Mouse (Mus musculus) erythroid progenitor cell, adult 5-6 weeks (primary cell): ENCODE results near the gene Ren1. TPM values are rescaled to one million over a fixed set of nuclear protein-coding genes. Genes with fewer than 3 reads are reported as not detected.
A peak's percentile ranks its signal among the peaks of the same experiment; 100 is the strongest.

Source experiments
- ATAC-seq: replicated peaks from 2 replicates; pipeline ENCODE4 v1.8.0; 2016; ENCODE audit warnings: moderate number of reproducible peaks, mild to moderate bottlenecking, moderate TSS enrichment, inconsistent platforms; ENCODE audit not compliant: poor library complexity, low FRiP score, severe bottlenecking
- total RNA-seq, 2 experiments: library from RNA; stranded (forward) in 1 of 2; stranded (reverse) in 1 of 2; fragments of 150-400 nt in 1 of 2; fragments of 186-747, 209-891 nt in 1 of 2; gene quantifications; 2 replicates each; pipeline versions ENCODE4 v1.2.3 to v1.2.4; 2015 to 2017; ENCODE audit warnings: low replicate concordance in 2 of 2

Ren1 gene
- total RNA-seq, 2 experiments from 2014 or later, result not detected

DNA sequence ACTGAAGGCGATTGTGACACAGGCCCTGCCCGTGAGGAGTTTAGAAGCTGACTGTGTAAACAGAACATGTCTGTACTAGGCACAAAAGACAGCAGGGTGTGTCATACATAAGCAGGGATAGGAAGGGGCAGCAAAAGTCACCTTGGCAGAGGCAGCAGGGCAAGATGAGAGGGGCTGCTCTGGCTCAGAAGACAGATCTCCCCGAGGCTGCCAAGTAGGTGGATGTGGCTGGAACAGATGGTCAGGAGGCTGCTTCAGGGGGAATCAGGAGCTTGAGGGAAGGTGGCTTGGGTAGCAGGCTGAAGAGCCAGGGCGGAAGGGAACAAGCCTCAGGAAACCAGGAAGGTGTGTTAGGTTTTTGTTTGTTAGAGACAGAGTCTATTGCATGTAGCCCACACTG is 20.0 kb downstream of the Ren1 start:
- no peak for ATAC-seq

DNA sequence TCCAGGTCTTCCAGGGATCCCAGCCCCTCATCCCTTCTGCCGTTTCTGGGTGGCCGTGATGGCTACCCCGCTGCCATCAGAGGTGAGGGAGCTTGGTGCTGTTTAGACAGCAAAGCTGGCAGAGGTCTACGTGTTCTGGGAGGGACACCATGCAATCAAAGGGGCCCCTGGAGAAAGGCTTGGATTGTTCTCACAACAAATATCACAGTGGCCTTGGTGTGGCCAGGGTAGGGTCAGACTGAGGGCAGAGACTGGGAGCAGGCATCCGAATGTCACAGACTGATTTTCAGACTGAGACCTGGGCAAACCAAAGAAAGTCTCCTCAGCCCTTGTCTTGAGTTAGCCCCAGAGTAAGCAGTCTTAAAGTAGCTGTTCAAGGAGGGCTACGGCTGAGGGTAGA is 21.1 kb downstream of the Ren1 start:
- ATAC-seq, result no peak

DNA sequence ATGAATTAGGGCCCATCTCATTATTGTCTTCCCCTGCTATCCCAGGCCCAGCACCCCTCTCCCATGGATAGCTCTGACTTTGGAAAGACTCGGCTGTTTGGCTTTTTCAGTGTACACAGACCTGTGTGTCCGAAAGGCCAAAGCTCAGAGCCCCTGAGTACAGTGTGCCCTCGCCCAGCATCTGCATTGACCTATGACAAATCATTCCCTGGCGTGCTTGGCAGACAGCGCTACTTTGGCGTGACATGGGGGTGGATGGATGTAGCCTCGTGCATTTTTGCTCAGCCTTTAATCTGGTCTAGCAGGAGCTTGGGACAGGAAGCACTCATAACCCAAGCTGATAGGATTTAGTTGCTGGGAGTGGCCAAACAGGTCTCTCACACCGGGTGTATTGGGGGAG is 21.8 kb downstream of the Ren1 start:
- no peak for ATAC-seq

DNA sequence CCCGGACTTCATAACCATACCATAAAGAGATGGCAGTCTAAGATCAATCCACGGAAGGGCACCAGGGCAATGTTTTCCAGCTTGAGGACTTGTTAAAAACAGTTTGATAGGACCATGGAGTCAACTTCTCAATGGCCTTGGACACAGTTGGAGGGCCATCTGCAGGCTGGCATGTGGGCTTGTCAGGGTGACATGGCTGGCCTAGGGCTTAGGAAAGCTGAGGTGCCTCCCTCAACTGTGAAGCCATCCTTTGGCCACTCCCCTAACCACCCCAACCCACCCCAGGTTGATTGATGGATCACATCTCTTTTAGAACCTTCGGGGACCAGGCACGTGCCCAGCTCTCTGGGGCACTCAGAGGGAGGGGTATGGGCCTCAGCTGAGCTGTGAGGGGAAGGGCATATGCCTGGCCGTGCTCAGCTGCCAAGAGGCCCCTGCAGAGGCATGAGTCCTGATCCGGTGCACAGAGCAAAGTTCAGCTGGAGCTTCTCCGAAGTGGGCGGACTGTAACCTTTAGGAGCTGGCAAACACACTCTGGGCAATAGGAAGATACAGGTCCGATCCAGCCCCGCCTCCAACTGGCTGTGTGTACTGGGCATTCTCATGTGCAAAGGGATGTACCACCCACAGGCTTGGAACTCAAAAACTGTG is 25.5 kb downstream of the Ren1 start:
- ATAC-seq, result no peak

DNA sequence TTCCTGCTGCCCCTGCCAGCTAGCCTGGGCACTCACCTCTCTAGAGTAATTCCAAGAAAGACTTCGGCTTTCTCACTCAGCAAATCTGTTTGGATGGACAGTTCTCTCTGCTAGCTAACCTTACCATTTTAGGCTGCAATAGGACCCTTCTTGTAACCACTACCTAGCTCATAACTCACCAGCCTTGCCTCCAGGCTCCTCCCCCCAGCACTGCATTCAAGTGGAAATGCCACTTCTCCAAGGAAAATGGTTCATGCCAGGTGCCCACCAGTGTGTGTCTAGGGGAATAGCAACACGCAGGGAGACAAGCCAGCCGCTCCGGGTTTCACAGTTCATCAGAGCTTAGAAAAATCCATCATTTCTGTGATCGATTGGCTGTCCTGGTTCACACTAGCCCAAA is 27.2 kb downstream of the Ren1 start:
- ATAC-seq, result no peak

DNA sequence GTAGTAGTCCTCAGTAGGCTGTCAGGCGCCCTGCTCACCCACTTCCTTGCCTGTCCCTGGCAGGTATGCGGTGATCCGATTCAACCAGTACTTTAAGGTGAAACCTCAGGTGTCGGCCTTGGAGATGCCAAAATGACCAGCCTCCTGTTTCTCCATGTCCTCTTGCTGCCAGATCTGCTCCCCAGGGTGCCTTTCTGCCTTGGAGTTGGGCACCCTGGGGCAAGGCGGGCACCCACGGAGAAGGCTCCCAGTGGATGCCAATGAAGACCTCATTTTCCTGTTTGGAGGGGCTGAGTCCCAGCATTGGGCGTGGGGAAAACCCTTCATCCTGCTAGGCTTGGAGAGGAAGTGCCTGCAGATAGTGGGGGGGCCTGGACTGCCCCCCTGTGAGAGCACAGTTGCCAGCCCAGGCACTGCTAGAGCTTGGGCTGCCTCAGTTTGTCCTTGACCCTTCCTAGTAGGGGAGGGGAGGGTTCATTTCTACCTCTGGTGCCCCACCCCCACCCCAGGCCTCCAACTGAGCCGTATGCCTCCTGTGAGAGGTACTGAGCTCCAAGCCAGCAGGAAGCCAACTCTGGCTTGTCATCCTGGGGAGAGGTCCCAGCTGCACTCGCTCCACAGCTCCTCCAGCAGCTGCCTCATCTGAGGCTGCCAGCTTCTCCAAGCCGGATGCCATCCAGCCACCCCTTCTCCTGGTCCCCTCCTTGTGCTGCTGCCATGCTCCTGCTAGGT is 29.1 kb downstream of the Ren1 start:
- no peak for ATAC-seq

DNA sequence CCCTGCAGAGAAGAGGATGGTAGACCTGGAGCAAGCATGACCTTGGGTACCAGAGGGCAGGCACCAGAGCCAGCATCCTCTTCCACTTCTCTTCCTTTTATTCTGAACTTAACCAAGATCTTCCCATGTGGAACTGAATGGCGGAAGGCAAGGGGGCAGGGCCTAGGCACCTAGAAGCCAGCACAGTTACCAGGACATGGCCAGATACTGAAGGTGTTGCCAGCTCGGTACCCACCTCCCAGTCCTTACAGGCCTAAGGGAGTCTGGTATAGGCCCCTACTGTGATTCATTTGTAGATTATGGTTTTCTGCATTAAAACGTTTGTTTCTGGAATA is 29.6 kb downstream of the Ren1 start:
- no peak for ATAC-seq

DNA sequence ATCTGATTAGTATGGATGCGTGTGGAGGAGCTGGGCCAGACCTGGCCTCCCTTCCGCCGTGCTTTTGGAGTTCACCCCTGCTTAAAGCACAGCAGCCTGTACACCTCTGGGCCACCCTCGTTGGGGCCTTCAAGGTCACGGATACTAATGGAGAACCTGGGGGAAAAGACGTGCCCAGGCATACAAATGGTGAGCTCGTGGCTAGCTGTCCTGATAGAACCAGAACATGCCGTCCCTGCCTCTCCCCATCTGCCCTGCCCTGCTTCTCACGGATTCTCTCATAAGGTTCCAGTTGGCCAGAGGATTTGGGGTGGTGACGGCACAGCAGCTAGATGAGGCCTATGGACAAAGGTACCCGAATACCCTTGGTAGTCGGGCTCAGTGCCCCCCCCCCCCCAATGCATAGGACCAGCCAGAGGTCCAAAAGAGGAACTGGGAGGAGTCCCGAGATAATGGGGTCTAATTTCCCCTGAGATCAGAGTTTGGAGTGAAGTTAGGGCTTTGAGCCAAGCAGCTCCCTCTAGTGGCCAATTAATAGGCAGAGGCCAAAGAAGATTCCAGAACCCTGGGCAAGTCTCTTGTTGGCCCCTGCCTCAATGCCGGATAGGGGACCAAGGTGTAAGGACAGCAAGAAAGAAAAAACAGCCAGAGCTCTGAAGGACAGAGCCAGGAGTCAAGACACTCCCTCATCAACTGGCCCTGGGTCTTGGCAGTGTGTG is 30.2 kb downstream of the Ren1 start:
- ATAC-seq, result no peak

DNA sequence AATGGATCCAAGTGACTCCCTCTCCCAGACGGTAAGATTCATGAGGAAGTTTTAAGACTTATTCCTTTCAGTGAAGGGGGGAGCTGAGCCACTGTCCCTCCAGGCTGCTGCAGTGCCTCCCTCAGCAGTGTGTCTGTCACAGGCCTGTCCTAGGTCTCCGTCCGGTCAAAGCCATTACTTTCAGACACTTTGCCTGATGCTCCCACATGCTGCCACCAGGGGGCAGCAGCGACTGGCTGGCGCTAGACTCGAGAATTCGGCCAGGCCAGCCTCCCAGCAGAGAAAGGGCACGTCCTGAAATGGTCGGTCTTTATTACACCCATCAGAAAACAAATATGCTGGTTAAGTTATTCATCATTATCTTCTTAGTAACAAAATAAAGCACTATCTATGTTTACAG is 31.7 kb downstream of the Ren1 start:
- ATAC-seq, result peak; percentile 59; the same call in 1 of the 2 replicates

DNA sequence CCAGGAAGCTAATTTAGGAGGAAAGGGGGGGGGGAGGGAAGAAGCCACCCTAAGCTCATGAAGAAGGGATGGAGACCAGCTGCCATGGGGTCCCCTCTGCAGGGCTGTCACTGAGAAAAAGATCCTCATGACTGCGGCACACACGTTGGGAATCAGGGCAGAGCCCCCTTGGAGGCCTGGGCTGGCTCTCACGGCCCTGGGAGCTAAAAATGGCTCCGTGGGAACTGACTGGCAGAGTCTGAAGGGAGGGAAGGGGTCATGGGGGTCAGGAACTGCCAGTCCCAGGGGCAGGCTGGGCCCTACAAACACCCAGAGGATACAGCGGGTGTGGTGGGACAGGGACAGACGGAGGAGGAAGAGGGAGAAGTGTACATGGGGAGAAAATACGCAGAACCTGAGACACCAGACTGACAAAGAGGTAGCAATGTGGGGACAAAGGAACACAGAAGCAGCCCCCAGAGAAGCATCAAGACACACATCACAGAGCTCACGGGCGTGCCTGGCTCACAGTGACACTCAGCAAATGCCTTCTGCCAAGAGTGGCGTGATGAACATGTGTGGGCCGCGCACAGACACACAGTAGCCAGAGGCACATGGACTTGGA is 32.3 kb downstream of the Ren1 start:
- no peak for ATAC-seq

DNA sequence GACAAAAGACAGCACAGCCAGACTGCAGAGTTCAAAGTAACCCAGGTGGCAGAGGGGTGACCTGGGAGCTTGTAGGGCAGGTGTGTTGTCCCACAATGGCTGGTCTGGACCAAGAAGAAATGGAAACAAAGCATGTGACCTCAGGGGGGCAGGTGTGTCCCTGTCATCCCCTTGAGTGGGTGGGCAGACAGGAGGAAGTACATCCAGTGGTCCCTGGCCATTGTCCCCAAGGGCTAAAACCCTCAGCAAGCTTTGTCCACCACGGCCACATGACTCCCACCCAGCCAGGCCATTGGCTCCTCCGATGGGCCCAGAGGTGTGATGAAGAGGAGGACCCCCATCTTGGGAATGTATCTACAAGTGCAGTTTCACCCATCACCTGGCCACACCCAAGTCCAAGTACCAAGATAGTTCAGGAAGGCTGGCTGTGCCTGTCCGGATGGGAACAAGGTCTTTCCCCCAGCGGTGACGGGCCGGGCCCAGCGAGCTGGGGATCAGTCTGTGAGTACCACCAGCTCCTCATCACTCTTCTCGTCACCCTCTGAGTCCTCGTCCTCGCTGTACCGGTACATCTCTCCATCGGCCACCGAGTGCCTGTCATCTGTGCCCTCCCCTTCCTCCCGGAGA is 33.0 kb downstream of the Ren1 start:
- ATAC-seq, result no peak

DNA sequence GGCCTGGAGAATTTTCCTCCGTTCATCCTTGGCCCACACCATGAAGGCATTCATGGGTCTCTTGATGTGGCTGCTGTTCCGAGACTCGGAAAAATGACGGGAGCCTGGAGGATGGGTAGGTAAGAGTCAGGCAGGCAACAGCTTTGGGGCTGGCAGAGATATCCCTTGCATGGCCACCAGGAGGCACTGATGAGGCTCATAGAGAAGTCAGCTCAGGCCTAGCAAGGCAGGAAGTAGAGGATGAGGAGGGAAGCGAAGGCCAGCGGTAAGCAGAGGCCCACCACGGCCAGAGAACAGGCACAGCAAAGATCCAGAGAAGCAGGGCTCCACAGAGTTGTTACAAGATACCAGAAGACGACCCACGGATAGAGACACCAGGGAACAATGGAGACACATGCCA is 35.2 kb downstream of the Ren1 start:
- no peak for ATAC-seq

DNA sequence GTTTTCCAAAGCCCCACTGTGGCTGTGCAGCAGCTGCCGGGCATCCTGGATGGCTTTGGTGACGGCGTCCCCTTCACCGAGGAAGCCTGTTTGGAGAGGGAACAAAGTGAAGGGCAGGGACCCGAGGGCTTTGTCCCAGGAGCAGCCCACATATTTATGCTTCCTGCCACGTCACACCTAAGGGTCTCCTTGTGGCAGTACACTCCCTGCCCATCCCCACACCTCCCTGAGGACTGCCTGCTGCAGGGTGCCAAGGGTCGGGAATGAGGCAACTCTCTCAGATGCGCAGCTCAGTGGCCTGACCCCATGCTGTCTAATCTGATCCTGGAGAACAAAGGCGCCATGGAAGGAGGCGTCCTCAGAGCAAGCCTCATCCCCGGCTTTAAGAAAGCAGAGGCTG is 35.9 kb downstream of the Ren1 start:
- ATAC-seq, result no peak

DNA sequence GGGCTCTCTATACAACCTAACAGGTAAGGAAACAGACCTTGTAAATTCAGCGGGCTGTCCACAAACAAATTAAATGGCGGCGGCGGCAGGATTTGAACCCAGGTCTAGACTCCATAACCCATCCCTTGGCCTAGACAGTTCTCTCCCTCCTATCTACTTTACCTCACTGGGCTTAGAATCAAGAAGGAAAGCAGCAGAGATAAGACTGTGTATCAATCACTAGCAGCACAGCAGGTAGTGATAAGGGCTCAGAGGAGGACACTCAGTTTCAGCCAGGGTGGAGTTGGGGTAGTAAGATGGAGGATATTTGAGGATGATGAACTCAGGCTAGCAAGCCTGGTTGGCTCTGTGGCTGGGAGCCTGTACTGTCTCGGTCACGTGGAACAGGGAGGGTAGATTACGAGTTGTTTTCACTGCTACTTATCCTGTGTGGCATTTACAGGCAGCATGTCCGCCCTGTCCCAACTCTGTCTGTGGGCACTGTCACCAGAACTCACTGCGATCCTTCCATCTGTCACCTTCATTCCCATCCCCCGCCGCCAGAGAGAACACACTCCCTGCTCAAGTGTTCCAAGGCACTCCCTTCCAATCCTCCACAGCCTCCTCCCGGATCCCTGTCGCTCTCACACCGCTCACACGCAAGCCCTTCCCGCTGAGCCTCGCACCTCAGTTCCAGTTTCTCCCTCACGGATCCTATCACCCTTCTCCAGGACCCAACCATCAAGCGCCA is 37.4 kb downstream of the Ren1 start:
- ATAC-seq, result no peak

DNA sequence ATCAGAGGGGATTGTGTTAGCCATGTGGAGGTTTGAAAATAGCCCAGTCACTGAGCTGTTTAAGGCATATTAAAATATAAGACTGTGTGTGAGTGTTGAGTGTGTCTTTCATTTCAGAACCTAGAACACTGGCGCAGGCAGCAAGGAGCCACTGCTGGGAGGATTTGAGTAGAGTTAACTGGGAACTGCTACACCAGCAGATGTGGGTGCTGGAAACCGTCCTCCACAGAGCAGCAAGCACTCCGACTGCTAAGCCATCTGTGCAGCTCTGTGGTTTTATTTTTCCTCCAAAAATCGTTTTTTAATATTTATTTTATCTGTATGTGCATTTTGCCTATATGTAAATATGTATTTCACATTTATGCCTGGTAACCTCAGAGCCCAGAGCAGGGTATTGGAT is 44.4 kb downstream of the Ren1 start:
- ATAC-seq, result no peak

DNA sequence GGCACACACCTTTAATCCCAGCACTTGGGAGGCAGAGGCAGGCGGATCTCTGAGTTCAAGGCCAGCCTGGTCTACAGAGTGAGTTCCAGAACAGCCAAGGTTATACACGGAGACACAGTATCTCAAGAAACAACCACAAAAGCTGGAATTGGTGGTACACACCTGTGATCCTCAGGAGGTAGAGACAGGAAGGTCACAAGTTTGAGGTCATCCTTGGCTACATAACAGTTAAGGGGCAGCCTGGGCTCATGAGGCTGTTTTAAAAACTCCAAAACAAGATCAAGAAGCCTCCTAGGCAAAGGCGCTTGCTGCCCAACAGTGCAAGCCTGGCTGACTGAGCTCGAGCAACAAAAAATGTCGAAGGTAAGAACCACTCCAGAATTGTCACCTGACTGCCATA is 46.4 kb downstream of the Ren1 start:
- ATAC-seq, result no peak

DNA sequence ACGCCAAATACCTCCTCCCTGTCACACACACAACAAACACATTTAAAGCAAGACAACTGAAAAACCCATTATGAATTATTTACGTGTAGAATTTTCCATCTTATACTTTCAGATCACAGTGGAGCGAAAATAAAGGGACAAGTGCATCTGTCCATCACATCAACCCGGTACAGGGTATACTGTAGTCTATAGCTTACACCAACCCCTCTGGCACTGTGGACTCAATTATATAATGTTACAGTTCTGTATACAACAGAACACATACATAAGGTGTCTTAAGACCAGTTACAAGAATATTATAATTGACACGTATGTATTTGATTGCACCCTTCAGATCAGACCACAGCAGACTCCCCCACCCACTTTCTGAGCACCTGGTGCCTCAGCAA is 46.8 kb downstream of the Ren1 start:
- ATAC-seq, result no peak

DNA sequence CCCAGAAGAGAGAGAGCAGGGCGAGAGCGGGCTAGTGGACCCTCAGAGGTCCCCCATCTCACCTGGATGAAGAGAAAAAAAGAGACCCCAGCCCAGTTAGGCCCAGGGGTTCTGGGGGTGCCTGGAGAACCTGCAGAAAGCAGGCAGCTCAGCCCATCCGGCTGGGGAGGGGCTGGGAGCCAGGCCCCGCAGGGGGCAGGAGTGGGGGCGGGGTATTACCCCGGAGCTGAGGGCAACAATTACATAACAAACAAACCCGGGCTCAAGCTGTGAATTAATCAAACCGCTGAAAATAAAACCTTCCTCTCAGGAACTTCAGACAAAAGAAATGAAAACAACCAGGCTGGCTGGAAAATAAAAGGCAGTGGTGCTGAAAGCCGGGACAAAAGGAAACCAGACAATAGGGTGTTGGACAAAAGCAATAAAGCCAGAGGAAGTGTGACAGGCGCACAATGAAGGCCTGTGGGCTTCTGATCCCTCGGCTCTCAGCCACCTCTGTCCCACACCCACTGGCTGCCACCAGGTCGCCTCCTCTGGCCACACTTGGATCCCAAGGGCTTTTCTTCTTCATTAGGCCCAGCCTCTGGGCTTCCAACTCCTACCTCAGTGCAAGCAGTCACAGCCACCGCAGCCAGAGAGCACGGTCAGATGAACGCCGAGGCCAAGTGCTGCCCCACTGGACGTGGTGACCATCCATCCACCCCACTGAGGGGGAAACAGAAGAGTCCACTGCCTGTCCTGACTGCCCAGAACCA is 47.4 kb downstream of the Ren1 start:
- ATAC-seq, result no peak
